Mouse (Mus musculus) liver, adult 10 weeks (tissue): ENCODE measurements around the gene Gm21788. TPM values are rescaled to one million over a fixed set of nuclear protein-coding genes. Genes with fewer than 3 reads are reported as not detected.

Experiments
- polyA plus RNA-seq: library from polyadenylated mRNA; stranded (reverse); fragments of 350-450 nt; fragmentation: Illumina TruSeq; extraction: RNeasy Lipid Tissue Mini Kit (QIAGEN cat#74804); gene quantifications from one replicate; pipeline ENCODE4 v1.2.3, GENCODE M21; 2014; ENCODE audit warnings: low read depth, low replicate concordance

The Gm21788 gene
- polyA plus RNA-seq = not detected

DNA sequence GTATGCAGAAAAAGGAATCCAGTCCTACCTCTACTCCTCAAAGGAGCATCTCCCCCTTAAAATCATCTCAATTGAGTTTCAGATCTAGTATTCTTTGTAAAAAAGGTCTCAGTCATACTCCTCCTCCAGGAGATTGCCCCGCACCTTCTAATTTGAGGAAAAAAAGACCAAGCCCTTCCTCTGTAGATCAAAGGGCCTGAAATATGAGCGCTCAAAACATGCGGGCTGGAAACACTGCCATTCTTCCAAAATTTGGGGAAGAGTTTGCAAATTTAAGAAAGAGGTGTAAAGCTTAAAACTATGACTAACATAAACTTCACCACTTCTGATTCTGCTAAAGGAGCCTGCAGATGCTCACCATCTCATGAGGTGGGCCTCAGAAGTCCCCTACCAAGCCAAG lies at the start of gene Gm21788:
Gene Gm21788 (plus strand): TSS at position 301 of the 400 bp plus-strand sequence.

Other genes with a start within 250 kb of the Gm21788 start
- gene Gm21244, start 235.7 kb upstream of the Gm21788 start, polyA plus RNA-seq = not detected
- not detected for gene Gm28998, start 151.2 kb upstream of the Gm21788 start, polyA plus RNA-seq
- gene Gm20826, start 233.5 kb downstream of the Gm21788 start, polyA plus RNA-seq = not detected